In genomic region chr19:40728732-40729420, GRCm38 (mm10) we compare ENCODE assay signal across 16 mouse cellular contexts. TPM values are rescaled to one million over a fixed set of nuclear protein-coding genes. Genes with fewer than 3 reads are reported as not detected.
A peak's percentile ranks its signal among the peaks of the same experiment; 100 is the strongest.
DNase-seq lines count a peak whose midpoint lies in the region; ATAC-seq and TF ChIP-seq lines count a peak whose summit lies in the region.
"Had no signal": no experiment of that assay in that cellular context is flagged by ENCODE, and none has a peak within 500 bp of the region (broad histone marks: within the 10 kb centered on the region; RNA-seq: fewer than 3 reads in every experiment).

No protein-coding gene starts in this region.

- H3K4me1 ChIP-seq in forebrain, embryonic 11.5 days (replicated peaks; ENCODE audit: control insufficient read depth, insufficient read depth, low read length): no peaks in the 10 kb centered on the region
- H3K4me1 ChIP-seq in forebrain, embryonic 16.5 days (replicated peaks; ENCODE audit: control insufficient read depth, insufficient read depth, low read length): 0 out of 2 replicates have a peak, but pooled peaks cover 3% of the 10 kb centered on the region
- H3K4me1 ChIP-seq in testis, adult 2 months (ENCODE audit: control insufficient read depth, insufficient read depth, low read length): no peaks in the 10 kb centered on the region; the same call in 1 of the 2 replicates
- H3K4me1 ChIP-seq in limb, embryonic 12.5 days (replicated peaks): peaks cover 28% of the 10 kb centered on the region
- no peaks in the 10 kb centered on the region; the same call in 1 of the 2 replicates for H3K4me1 ChIP-seq in intestine, embryonic 15.5 days (replicated peaks)
- H3K4me1 ChIP-seq: heart, embryonic 12.5 days had no signal

- H3K4me3 ChIP-seq in forebrain, embryonic 11.5 days (ENCODE audit: low read depth, low read length): no peak overlapping the region
- H3K4me3 ChIP-seq in forebrain, embryonic 16.5 days (replicated peaks; ENCODE audit: low read length): no peak overlapping the region
- no peak overlapping the region for H3K4me3 ChIP-seq in testis, adult 2 months (ENCODE audit: control insufficient read depth, low read depth, low read length)
- H3K4me3 ChIP-seq in limb, embryonic 12.5 days (replicated peaks): no peak overlapping the region
- no peak overlapping the region for H3K4me3 ChIP-seq in left cerebral cortex, adult 2 months
- H3K4me3 ChIP-seq in intestine, embryonic 15.5 days (replicated peaks): no peak overlapping the region
- H3K4me3 ChIP-seq: heart, embryonic 12.5 days had no signal

- intact Hi-C loops in left cerebral cortex, adult 2 months (cut with DNase I): no loop called here

- peak; percentile 49 for DNase-seq in forebrain, embryonic 11.5 days (ENCODE audit: low spot score)
- no peak for DNase-seq in testis, postnatal 14 days (ENCODE audit: low spot score)
- DNase-seq in left cerebral cortex, adult 2 months (ENCODE audit: extremely low spot score in 1 of 2, low spot score in 2 of 2): no peak
- no peak for DNase-seq in layer of hippocampus, adult 8-10 months (ENCODE audit: low spot score in 2 of 2)
- DNase-seq: cerebellum, postnatal 25 days; kidney, adult 2 months; midbrain, embryonic 14.5 days had no signal

- H3K4me2 ChIP-seq in forebrain, embryonic 11.5 days (ENCODE audit: low read depth, low read length, severe bottlenecking): no peak overlapping the region
- no peak overlapping the region for H3K4me2 ChIP-seq in forebrain, embryonic 16.5 days (ENCODE audit: low read length)
- H3K4me2 ChIP-seq in limb, embryonic 12.5 days: no peak overlapping the region
- no peak overlapping the region for H3K4me2 ChIP-seq in intestine, embryonic 15.5 days (replicated peaks)
- H3K4me2 ChIP-seq: heart, embryonic 12.5 days; hindbrain, embryonic 14.5 days had no signal

- no peak overlapping the region for H3K9ac ChIP-seq in forebrain, embryonic 11.5 days (ENCODE audit: low read length)
- no peak overlapping the region for H3K9ac ChIP-seq in forebrain, embryonic 16.5 days (replicated peaks; ENCODE audit: low read depth, low read length)
- no peak overlapping the region for H3K9ac ChIP-seq in limb, embryonic 12.5 days (replicated peaks)
- no peak overlapping the region for H3K9ac ChIP-seq in intestine, embryonic 15.5 days
- H3K9ac ChIP-seq: heart, embryonic 12.5 days; hindbrain, embryonic 14.5 days had no signal

- 72% methylated on average over 12 of the region's 12 CpGs for WGBS in forebrain, embryonic 11.5 days
- 76% methylated on average over 12 of the region's 12 CpGs for WGBS in forebrain, embryonic 16.5 days
- 28% methylated on average over 12 of the region's 12 CpGs for WGBS in limb, embryonic 12.5 days
- WGBS in intestine, embryonic 15.5 days: 47% methylated on average over 12 of the region's 12 CpGs

- no peak for TF ChIP-seq CTCF in testis, adult 2 months (IDR thresholded peaks at IDR 0.05; ENCODE audit: control insufficient read depth, insufficient read depth, insufficient replicate concordance, low read depth, low read length)
- no peak for TF ChIP-seq CTCF in left cerebral cortex, adult 2 months (IDR thresholded peaks at IDR 0.05)

- no peaks in the 10 kb centered on the region for H3K9me3 ChIP-seq in forebrain, embryonic 11.5 days (ENCODE audit: control insufficient read depth, low read length)
- no peaks in the 10 kb centered on the region for H3K9me3 ChIP-seq in forebrain, embryonic 16.5 days (ENCODE audit: control insufficient read depth, low read length)
- no peaks in the 10 kb centered on the region for H3K9me3 ChIP-seq in limb, embryonic 12.5 days
- no peaks in the 10 kb centered on the region for H3K9me3 ChIP-seq in intestine, embryonic 15.5 days
- H3K9me3 ChIP-seq: G1E; heart, embryonic 12.5 days had no signal

- TF ChIP-seq POLR2A in testis, adult 2 months (IDR thresholded peaks at IDR 0.05; ENCODE audit: control insufficient read depth, low read depth, low read length): no peak

- H3K36me3 ChIP-seq in forebrain, embryonic 11.5 days (ENCODE audit: control insufficient read depth, insufficient read depth, low read length): no peaks in the 10 kb centered on the region
- no peaks in the 10 kb centered on the region for H3K36me3 ChIP-seq in forebrain, embryonic 16.5 days (ENCODE audit: control insufficient read depth, insufficient read depth)
- no peaks in the 10 kb centered on the region for H3K36me3 ChIP-seq in testis, adult 2 months (ENCODE audit: control insufficient read depth, insufficient read depth, low read length)
- no peaks in the 10 kb centered on the region for H3K36me3 ChIP-seq in limb, embryonic 12.5 days
- no peaks in the 10 kb centered on the region for H3K36me3 ChIP-seq in intestine, embryonic 15.5 days
- H3K36me3 ChIP-seq: G1E; heart, embryonic 12.5 days had no signal

- ATAC-seq in forebrain, embryonic 11.5 days (replicated peaks; ENCODE audit: low FRiP score): no peak
- ATAC-seq in forebrain, embryonic 16.5 days: no peak
- ATAC-seq in limb, embryonic 12.5 days (ENCODE audit: insufficient number of reproducible peaks, insufficient read depth, low FRiP score, low TSS enrichment, low read depth): no peak
- ATAC-seq in intestine, embryonic 15.5 days: no peak

- no peaks in the 10 kb centered on the region for H3K27me3 ChIP-seq in forebrain, embryonic 11.5 days (ENCODE audit: control insufficient read depth, insufficient read depth, low read length)
- no peaks in the 10 kb centered on the region for H3K27me3 ChIP-seq in forebrain, embryonic 16.5 days (replicated peaks; ENCODE audit: control insufficient read depth, insufficient read depth, low read length)
- no peaks in the 10 kb centered on the region for H3K27me3 ChIP-seq in testis, adult 2 months (ENCODE audit: control insufficient read depth, insufficient read depth, low read length)
- no peaks in the 10 kb centered on the region for H3K27me3 ChIP-seq in limb, embryonic 12.5 days
- no peaks in the 10 kb centered on the region for H3K27me3 ChIP-seq in intestine, embryonic 15.5 days (replicated peaks)
- H3K27me3 ChIP-seq: heart, embryonic 12.5 days had no signal

- no peak overlapping the region for H3K27ac ChIP-seq in forebrain, embryonic 11.5 days (ENCODE audit: low read depth, low read length)
- H3K27ac ChIP-seq in forebrain, embryonic 16.5 days (ENCODE audit: low read length): no peak overlapping the region
- peak overlapping the region; percentile 55 for H3K27ac ChIP-seq in testis, adult 2 months (ENCODE audit: control insufficient read depth, insufficient read depth, low read depth, low read length)
- peak overlapping the region; percentile 56 for H3K27ac ChIP-seq in limb, embryonic 12.5 days
- H3K27ac ChIP-seq in left cerebral cortex, adult 2 months: no peak overlapping the region
- H3K27ac ChIP-seq in intestine, embryonic 15.5 days: no peak overlapping the region
- H3K27ac ChIP-seq: hindbrain, embryonic 14.5 days had no signal

RNA-seq across cellular contexts. Expression of gene Cc2d2b, which starts 19.7 kb away (rescaled TPM):
- polyA plus RNA-seq in forebrain, embryonic 11.5 days (2014; fragmentation: Nextera tagmentation; extraction: Ambion mirVana): 0.11 and 0.12 TPM in 2 replicates
- 0.20 and 0.60 TPM in 2 replicates for polyA plus RNA-seq in forebrain, embryonic 16.5 days (2015; fragmentation: Nextera tagmentation; extraction: Ambion mirVana)
- 10.7 and 11.3 TPM in 2 replicates for polyA plus RNA-seq in testis, adult 2 months (2012; rRNA removed)
- polyA plus RNA-seq in limb, embryonic 12.5 days (2016; fragmentation: Nextera tagmentation; extraction: Ambion mirVana): 0.05 and 0.08 TPM in 2 replicates
- under 1 TPM; 0.23 to 0.88 TPM for total RNA-seq in left cerebral cortex, adult 2 months (2021)
- polyA plus RNA-seq in intestine, embryonic 15.5 days (2015; fragmentation: Nextera tagmentation; extraction: Ambion mirVana): 0.06 TPM in 1 of 2 replicates, not detected in the other
- 1 to 10 TPM in 1 of 4 experiments, under 1 TPM in 3; 0.31 to 1.5 (median 0.56) TPM for total RNA-seq in layer of hippocampus, adult 8-10 months (2022)
- polyA plus RNA-seq: C2C12; kidney, adult 2 months; neural tube, embryonic 11.5 days had no signal

Comparison
In these comparisons a context has a peak if more than half of its experiments do, and no peak if none do; other contexts are left out.
1. H3K27ac ChIP-seq: peak in testis, adult 2 months (single experiment) and limb, embryonic 12.5 days (single experiment); none in forebrain, embryonic 11.5 days (single experiment), forebrain, embryonic 16.5 days (single experiment), left cerebral cortex, adult 2 months (single experiment) and intestine, embryonic 15.5 days (single experiment).